Mouse (Mus musculus) monocyte, adult 5-6 weeks (primary cell): ENCODE data around the gene Ccdc142. TPM values are rescaled to one million over a fixed set of nuclear protein-coding genes. Genes with fewer than 3 reads are reported as not detected.

Experiments used
- total RNA-seq: library from RNA; stranded (forward); fragments of 200-1000, 200-491, 200-594 nt; gene quantifications from 3 replicates; pipeline ENCODE4 v1.2.3, GENCODE M21; 2017

The Ccdc142 gene
- total RNA-seq, 1 experiment from 2014 or later = 0.48 TPM

Other genes with a start within 250 kb of the Ccdc142 start
- gene Sema4f, start 161.8 kb upstream of the Ccdc142 start, total RNA-seq = not detected in 3 replicates
- gene M1ap, start 154.7 kb upstream of the Ccdc142 start, total RNA-seq = 1.8 TPM in 1 of 3 replicates, not detected in the others
- gene Dok1, start 68.1 kb upstream of the Ccdc142 start, total RNA-seq = 36.6 to 44.9 TPM (median 43.6 TPM) in 3 replicates
- gene Loxl3, start 67.4 kb upstream of the Ccdc142 start, total RNA-seq = 2.3 to 10.2 TPM (median 4.2 TPM) in 3 replicates
- 187 to 238 TPM (median 209 TPM) in 3 replicates for gene Aup1, start 47.1 kb upstream of the Ccdc142 start, total RNA-seq
- 81.4 to 125 TPM (median 105 TPM) in 3 replicates for gene Htra2, start 46.3 kb upstream of the Ccdc142 start, total RNA-seq
- 0.21 to 3.8 TPM (median 2.6 TPM) in 3 replicates for gene Dqx1, start 43.8 kb upstream of the Ccdc142 start, total RNA-seq
- gene Tlx2, start 31.3 kb upstream of the Ccdc142 start, total RNA-seq = not detected in 3 replicates
- 2.0 to 13.5 TPM (median 6.9 TPM) in 3 replicates for gene Pcgf1, start 23.7 kb upstream of the Ccdc142 start, total RNA-seq
- gene Lbx2, start 15.2 kb upstream of the Ccdc142 start, total RNA-seq = not detected in 3 replicates
- gene Gm42688, start within 50 bp of the Ccdc142 start, total RNA-seq = 2.5 to 5.5 TPM (median 2.6 TPM) in 3 replicates
- gene Mrpl53, start 7.4 kb downstream of the Ccdc142 start, total RNA-seq = 4.4 to 38.2 TPM (median 19.3 TPM) in 3 replicates
- 24.8 to 42.1 TPM (median 28.8 TPM) in 3 replicates for gene Mogs, start 13.9 kb downstream of the Ccdc142 start, total RNA-seq
- gene Wbp1, start 20.0 kb downstream of the Ccdc142 start, total RNA-seq = 45.0 to 60.1 TPM (median 53.4 TPM) in 3 replicates
- gene Ino80b, start 23.8 kb downstream of the Ccdc142 start, total RNA-seq = 25.0 to 53.9 TPM (median 41.3 TPM) in 3 replicates
- 0.96 to 2.7 TPM (median 1.0 TPM) in 3 replicates for gene Rtkn, start 33.9 kb downstream of the Ccdc142 start, total RNA-seq
- gene Wdr54, start 54.8 kb downstream of the Ccdc142 start, total RNA-seq = 0.11 to 0.29 TPM in 2 of 3 replicates, not detected in the other
- 0.48 TPM in 1 of 3 replicates, not detected in the others for gene 1700003E16Rik, start 54.8 kb downstream of the Ccdc142 start, total RNA-seq
- gene Dctn1, start 64.3 kb downstream of the Ccdc142 start, total RNA-seq = 39.1 to 65.9 TPM (median 51.0 TPM) in 3 replicates
- gene Slc4a5, start 118.2 kb downstream of the Ccdc142 start, total RNA-seq = not detected in 3 replicates
- 25.6 to 40.2 TPM (median 28.5 TPM) in 3 replicates for gene Mthfd2, start 224.3 kb downstream of the Ccdc142 start, total RNA-seq
- 300 to 314 TPM (median 304 TPM) in 3 replicates for gene Mob1a, start 224.4 kb downstream of the Ccdc142 start, total RNA-seq
- 13.0 to 48.5 TPM (median 38.5 TPM) in 3 replicates for gene Bola3, start 247.5 kb downstream of the Ccdc142 start, total RNA-seq